Comparison of ENCODE assay signal across 22 mouse cellular contexts in genomic region chr9:24423241-24423640, GRCm38 (mm10).
"Had no signal": no experiment of that assay in that cellular context is flagged by ENCODE, and none has a peak within 500 bp of the region (broad histone marks: within the 10 kb centered on the region; RNA-seq: fewer than 3 reads in every experiment).

No protein-coding gene starts in this region.

- DNase-seq: kidney, postnatal 10 days; kidney, postnatal 36 days; layer of hippocampus, postnatal 36 days; lung, adult 18-20 months; lung, postnatal 10 days; lung, postnatal 36 days; retina, postnatal 1 day; right cerebral cortex, postnatal 25 days; spleen, adult 18-20 months; thymus, postnatal 25 days had no signal

- H3K27me3 ChIP-seq: kidney, embryonic 15.5 days; liver, embryonic 15.5 days; lung, embryonic 15.5 days; megakaryocyte, embryonic 14.5 days; midbrain, embryonic 13.5 days; neural tube, embryonic 13.5 days; stomach, embryonic 15.5 days had no signal

- H3K4me2 ChIP-seq: kidney, embryonic 15.5 days; liver, embryonic 11.5 days; liver, embryonic 15.5 days; lung, embryonic 15.5 days; midbrain, embryonic 13.5 days; neural tube, embryonic 13.5 days; stomach, embryonic 15.5 days had no signal

- H3K36me3 ChIP-seq: stomach, embryonic 15.5 days had no signal

- H3K9me3 ChIP-seq: kidney, embryonic 15.5 days; liver, embryonic 15.5 days; lung, embryonic 15.5 days; megakaryocyte, embryonic 14.5 days; midbrain, embryonic 10.5 days; midbrain, embryonic 13.5 days; neural tube, embryonic 13.5 days; stomach, embryonic 15.5 days had no signal

- H3K4me3 ChIP-seq: kidney, embryonic 15.5 days; left cerebral cortex, adult 2 months; liver, embryonic 15.5 days; lung, embryonic 15.5 days; megakaryocyte, embryonic 14.5 days; midbrain, embryonic 10.5 days; midbrain, embryonic 13.5 days; myocyte; neural tube, embryonic 13.5 days; stomach, embryonic 15.5 days had no signal

- H3K27ac ChIP-seq: kidney, embryonic 15.5 days; left cerebral cortex, adult 2 months; liver, embryonic 15.5 days; lung, embryonic 15.5 days; midbrain, embryonic 10.5 days; midbrain, embryonic 13.5 days; neural tube, embryonic 13.5 days; stomach, embryonic 15.5 days had no signal

- H3K9ac ChIP-seq: kidney, embryonic 15.5 days; liver, embryonic 15.5 days; lung, embryonic 15.5 days; midbrain, embryonic 13.5 days; neural tube, embryonic 13.5 days; stomach, embryonic 15.5 days had no signal

- ATAC-seq: midbrain, embryonic 13.5 days; midbrain, embryonic 16.5 days had no signal

- H3K4me1 ChIP-seq: kidney, embryonic 15.5 days; liver, embryonic 15.5 days; lung, embryonic 15.5 days; megakaryocyte, embryonic 14.5 days; midbrain, embryonic 10.5 days; midbrain, embryonic 13.5 days; stomach, embryonic 15.5 days had no signal
